Mouse (Mus musculus): ENCODE results near the gene Hnrnph2.

The Hnrnph2 gene

DNA sequence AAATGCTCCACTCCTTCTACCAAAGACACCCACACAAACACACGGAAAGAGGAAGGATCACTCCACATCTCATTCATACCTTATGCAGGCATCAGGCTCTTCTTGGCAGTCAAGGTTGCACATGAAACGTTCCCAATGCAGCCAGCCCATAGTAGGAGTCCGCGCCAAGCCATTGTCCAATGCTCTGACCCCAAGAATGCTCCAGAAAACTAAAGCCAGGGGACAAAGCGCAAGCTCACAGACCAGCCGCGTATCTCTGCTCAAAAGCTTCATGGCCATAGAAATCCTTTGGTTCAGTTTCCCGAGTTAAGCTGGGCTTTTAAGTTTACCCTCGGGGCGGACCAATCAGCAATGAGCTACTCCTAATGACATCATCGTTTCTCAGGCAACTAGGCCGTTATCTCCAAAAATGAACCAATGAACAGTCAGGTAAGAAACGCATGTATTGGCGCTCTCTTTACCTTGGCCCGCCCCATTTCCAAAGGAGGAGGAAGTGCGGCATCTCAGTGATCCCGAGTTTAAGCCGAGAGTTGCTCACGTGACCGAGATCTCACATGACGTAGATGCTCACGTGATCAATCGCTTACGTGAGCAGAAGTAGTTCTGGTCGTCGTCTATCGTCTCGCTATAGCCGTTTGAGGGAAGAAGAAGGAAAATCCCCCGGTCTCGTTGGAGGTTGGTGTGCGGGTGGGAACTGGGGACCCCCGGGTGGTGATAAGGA, at the start of gene Hnrnph2, which contains the start of gene Gla:
Hnrnph2 (plus strand) TSS at position 521 of the 721 bp plus-strand sequence.
Gla (minus strand) TSS at position 467 of the 721 bp plus-strand sequence.
- DNase-seq (ENCODE audit: low read depth, low spot score): peak; percentile 87

DNA sequence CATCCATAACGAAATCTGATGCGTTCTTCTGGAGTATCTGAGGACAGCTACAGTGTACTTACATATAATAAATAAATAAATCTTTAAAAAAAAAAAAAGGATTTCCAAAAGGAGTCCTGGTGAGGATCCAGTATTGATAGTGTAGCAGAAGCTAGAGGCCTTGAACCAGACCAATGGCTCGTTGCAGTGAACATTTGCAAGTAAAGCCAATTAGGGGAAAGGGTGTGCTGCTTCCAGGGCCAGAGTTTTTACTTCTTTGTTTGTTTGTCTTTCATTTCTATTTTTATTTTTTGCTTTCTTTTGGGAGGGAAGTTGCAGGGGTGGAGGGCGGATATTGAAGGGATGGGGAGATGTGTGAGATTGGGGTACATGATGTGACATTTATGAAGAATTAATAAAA, 47.7 kb upstream of the Hnrnph2 start:
- no peak for DNase-seq (ENCODE audit: low read depth, low spot score)

DNA sequence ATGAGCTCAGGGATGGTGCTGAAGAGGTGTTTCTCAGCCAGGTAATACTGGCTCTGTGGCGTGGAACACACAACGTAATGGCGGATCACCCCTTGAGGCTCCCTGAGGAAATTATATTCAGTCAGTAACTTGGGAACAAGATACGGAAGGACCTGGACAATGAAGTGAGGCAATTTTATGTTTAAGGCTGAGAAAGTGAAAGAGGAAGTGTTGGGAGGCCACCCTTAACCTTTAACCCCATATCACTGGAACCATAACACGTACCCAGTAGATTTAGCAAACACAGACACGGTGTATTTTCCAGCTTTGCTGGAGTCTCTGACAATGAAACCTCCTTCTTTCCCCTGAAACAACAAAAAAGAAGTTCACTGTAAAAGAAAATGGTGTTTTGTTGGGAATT, 46.6 kb upstream of the Hnrnph2 start:
- DNase-seq (ENCODE audit: low read depth, low spot score): no peak

DNA sequence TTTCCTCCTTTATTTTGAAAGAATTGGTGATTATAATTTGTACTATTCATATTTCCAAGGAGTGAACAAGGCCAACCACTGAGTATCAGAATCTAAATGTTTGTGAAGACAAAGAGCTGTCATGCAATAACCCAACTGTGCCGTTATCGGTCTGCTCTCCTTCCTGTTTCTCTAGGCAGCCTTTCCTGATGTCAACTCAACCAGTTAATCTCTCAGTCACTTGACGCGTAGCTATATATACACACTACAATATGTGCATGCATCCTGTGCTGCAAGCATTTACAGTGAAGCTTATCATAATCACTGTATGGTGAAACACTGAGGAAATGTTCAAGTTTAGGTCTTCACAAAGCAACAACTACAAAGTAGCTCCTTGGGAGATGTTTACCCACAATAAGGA, 36.7 kb upstream of the Hnrnph2 start:
- DNase-seq (ENCODE audit: low read depth, low spot score): no peak

DNA sequence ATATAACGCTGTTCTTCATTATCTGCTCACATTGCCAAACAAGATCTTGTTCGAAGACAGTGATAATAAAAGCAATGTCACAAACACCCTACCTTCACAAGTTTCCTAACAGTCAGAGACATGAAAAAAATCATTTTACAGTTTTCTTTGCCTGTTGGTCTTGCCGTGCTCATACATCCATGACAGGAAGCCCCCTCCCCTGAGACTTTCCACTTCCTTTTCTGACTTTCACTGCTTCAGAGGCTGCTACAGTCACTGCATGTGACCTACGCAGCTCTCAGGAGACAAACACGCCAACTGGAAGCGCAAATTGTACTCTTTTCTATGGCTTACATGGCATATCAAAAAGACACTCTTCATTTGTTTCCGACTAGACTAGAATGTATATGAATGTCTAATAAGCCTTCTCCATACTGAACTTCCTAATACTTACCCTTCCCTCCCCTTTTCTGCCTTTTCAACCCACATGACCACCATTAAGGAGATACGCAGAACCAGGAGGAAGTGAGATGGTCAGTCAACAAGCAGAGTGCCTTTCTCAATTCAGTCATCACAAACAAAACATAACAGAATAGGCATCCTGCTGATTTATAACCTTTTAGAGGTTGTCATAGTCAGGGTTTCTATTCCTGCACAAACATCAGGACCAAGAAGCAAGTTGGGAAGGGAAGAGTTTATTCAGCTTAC, 34.3 kb upstream of the Hnrnph2 start:
- DNase-seq (ENCODE audit: low read depth, low spot score): no peak

DNA sequence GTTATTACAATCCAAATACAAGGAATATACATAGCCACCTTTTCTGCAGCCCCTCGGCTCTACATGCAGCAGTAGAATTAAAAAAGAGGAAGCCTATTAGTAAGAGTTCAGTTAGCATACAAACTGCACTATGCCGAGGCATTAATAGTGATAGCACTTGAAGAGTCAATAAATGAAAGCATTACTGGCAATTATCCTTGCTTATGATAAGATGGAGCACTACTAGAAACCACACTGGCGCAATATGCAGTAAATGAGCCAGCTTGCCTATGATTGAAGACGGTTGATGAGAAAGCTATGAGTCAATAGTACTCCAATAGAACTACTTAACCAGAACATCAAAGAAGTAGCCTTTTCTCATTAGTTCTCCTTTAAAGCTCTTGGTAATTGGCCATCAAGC, 23.1 kb upstream of the Hnrnph2 start:
- DNase-seq (ENCODE audit: low read depth, low spot score): no peak

DNA sequence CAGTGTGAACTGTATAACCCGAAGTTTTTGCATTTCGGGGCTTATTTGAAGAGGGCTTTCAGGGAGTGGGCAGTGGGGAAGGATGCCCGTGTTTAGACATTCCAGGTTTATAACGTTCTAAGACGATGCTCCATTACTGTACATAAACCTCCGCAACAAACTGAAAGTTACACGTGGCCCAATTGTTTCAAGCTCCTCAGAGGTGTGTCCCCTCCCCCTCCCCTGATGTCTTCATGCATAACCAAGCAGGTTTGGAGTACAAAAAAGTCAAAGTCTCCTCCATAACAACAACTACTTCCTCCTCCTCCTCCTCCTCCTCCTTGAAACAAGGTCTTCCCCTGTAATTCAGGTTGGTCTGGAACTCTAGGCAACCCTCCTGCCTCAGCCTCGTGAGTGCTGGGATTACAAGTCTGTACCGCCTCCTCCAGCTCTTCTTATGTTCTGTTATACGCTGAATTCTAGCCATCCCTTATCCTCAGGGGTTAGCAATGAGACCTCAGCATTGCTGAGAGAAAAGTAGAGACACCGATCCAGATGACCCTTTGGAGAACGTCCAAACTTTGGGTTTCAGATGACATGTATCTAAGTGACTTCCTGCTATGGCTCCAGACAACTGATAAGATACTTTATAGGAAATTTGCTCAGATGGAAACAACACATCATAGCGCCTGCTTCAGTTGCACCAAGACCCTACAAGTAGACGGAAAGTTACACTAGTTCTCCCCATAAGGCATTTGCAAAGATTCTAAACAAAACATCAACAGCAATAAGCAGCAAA, 20.3 kb upstream of the Hnrnph2 start:
- no peak for DNase-seq (ENCODE audit: low read depth, low spot score)

DNA sequence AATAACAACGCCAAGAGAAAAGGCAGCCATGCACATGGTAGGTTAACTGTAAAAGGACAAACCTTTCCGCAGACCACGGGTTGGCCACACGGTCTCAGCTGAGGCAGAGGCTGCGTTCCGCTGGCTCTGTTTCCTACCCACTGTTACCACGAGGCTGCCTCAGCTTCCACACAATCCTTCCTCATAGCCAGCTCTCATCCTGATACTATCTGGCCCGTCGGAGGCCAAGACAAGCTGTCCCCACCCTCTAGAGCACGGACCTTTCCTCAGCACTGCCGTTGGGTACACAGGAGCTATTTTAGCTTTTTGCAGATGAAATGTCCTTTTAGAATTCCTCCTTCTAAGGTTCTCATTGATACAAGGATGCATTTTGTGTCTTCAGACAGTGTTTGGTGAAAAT, 18.7 kb upstream of the Hnrnph2 start:
- DNase-seq (ENCODE audit: low read depth, low spot score): no peak

DNA sequence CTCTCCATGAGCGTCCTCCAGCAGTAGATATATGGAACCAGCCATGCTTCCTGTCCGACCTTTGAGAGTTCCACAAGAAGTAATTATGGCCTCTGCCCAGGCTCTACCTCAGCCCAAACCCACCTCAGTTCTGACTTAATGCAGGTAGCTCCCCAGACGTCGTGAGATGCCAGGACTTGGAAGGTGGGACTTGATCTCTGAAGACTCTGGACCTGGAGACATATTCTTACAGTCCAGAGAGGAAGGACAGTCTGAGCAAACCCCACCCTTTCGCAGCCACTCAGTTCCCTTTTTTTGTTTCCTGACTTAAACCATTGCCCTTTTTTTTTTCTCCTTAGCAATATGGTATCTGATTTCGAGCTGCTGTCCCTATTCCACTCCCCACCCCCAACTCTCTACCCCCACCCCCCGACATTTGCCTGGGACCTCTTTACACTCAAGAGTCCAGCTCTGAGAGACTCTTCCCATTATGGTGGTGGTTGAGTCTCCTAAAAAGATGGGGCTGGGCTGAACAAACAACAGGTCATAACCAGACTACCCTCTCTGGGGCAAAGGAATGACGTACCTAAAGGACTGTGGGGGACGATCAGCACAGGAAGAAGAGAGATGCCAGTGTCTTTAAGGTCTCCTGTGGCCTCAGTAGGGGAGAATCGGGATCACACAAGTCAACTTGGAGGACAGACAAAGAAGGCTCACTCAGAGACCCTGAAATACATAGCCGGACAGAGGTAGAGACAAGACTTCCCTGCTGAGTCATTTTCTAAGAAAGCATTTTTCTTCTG, 17.9 kb upstream of the Hnrnph2 start, which contains the start of gene Btk:
Btk (minus strand) TSS at position 683 of the 782 bp plus-strand sequence.
- DNase-seq (ENCODE audit: low read depth, low spot score): no peak

DNA sequence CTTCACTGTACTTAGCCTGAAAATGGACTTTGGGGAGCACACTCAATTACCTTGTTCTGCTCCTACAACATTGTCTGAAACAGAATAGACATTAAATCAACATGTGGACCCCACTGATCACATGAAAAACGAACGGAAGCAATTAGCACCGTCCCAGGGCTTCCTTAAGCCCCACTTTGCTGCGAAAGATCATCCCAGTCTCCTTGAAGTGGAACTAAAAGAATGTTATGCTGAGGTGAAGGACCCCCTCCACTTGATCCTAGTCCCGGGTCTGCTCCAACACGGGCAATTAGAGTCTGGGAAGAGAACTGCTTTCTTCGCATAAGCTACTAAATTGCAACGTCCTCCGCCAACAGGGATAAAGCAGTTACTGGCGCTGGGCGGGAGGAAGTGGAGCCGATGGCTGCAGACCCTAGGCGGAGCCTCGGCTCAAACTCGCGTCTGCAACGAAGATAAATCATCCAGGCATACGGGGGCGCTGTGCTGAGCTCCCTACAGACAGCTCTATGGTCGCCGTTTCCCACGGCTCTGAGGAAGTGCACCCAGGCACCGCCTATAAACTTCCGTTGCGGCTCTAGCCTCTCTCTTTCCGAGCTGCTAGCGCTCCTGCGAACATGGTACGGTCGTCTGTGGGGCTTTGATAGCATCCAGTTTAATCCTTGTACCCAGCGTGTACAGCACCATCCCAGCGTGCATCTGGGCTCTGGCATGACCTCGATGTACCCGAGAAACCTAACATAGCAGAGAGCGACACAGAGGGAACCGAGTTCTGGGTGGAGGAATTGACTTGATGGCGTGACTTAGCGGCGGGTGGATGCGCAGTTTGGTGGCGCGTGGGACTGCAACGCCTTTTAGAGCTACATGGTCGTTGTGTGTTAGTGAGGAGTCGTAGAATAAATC, 15.6 kb upstream of the Hnrnph2 start, which contains the start of gene Rpl36a:
Rpl36a (plus strand) TSS at position 552 of the 900 bp plus-strand sequence.
- DNase-seq (ENCODE audit: low read depth, low spot score): peak; percentile 71

DNA sequence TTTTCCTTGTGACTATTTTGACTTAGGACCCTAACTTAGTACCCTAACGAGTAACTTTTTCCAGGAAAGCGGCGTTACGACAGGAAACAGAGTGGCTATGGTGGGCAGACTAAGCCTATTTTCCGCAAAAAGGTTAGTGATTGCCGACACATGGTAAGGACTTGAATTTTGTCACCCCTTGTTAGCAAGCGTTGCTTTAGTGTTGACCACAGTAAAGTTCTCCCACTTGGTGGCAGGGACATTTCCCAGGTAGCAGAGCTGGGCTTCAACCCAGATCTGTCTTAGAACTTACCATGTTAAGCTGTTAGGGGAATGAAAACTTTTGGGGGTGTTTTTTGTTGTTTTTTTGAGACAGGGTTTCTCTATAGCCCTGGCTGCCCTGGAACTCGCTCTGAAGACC, 14.5 kb upstream of the Hnrnph2 start:
- DNase-seq (ENCODE audit: low read depth, low spot score): no peak

DNA sequence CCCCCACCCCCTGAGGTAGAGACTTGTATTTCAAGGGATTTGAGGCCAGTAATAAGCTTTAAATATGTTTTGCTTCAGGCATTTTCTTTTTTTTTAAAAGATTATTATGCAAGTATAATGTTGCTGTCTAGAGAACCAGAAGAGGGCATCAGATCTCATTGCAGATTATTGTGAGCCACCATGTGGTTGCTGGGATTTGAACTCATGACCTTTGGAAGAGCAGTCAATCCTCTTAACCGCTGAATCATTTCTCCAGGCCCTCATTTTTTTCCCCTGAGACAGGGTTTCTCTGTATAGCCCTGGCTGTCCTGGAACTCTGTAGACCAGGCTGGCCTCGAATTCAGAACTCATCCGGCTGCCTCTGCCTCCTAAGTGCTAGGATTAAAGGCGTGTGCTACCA, 12.7 kb upstream of the Hnrnph2 start:
- DNase-seq (ENCODE audit: low read depth, low spot score): no peak

DNA sequence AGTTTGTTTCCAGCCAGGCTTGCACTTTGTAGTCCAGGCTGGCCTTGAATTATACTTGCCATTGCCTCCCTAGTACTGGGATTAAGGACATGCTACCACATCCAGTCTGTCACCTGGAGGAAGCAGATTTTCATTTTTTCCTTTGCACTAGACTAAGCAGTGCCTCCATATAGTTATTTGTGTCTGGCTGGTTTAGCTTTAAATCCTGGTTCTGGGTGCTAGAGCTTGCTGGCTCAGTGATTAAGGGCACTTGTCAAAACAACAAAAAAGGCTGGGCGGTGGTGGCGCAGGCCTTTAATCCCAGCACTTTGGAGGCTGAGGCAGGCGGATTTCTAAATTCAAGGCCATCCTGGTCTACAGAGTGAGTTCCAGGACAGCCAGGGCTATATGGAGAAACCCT, 12.0 kb upstream of the Hnrnph2 start:
- no peak for DNase-seq (ENCODE audit: low read depth, low spot score)

DNA sequence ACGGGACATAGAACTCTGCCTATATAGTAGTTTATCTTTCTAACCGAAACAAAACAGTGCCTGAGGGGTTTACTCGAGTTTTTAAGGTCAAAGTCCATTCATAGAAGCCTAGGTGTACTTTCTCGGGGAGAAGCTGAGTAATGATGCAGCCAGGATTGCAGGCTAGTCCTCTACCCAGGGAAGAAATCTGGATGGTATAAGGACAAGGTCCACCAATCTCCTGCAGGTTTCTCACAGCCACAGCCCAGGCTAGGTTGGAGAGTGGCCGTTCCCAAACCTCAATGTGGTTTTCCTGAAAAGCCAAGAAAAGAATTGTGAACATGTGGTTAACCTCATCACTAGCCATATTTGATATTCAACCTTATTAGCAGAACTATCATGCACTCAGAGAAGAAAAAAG, 11.1 kb upstream of the Hnrnph2 start:
- no peak for DNase-seq (ENCODE audit: low read depth, low spot score)

DNA sequence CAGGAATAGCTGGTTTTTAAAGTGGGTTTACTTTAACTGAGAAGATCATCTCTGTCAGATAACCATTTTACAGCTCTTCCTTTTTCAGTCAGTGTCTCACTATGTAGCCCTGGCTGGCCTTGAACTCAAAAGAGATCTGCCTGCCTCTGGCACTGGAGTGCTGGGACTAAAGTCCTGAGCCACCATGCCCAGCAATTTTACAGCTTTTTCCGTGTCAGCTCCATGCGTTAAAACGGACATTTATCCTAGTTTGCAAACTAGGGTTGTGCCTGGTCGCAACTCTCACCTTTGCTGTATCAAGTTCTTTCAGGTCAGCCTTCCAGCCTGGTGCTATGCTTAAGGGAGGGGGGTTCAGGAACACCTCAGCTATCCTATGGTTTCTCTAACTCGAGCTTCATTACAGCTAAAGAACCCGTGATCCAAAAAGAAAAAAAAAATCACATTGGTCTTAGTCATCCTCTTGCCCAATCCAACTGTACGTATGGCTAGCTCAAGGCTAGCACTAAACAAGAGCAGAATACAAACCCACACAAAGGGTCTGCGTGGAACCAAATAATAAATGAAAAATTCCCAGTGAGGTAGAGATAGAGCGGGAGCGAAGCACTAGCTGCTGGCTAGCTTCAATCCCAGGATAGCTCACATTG, 935 bp upstream of the Hnrnph2 start:
- no peak for DNase-seq (ENCODE audit: low read depth, low spot score)

DNA sequence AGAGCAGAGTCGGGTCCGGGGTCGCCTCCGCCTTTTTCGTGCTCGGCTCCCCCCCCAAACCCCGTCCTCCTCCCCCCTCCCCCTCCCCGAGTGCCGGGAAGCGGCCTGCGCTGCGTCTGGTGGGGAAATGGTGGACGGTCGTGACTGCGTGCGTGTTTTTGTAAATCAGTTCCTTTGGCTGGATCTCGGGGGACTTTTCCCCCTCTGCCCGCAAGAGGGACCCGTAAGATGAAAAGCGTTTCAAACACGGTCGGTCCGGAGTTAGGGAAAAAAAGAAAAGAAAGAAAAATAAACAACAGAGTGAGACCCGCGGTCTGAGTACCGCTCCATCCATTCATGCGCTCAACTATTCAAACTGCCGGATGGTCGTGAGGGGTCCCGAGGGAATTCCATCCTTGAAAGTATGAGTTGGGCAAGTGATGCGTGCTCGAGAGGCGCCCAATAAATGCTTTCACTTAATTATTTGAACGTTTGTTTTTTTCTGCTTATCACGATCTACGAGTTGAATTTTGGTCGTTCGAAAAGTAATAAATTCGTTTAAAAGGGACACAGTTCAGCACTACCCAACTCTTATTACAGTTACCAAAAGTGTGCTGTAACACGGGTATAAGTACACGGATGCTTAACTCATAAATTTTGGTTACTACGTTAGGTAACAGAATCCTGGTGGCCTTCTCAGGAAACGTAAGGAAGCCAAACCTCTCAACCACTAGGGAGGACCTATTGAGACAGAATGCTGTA, 571 bp downstream of the Hnrnph2 start:
- DNase-seq (ENCODE audit: low read depth, low spot score): no peak

DNA sequence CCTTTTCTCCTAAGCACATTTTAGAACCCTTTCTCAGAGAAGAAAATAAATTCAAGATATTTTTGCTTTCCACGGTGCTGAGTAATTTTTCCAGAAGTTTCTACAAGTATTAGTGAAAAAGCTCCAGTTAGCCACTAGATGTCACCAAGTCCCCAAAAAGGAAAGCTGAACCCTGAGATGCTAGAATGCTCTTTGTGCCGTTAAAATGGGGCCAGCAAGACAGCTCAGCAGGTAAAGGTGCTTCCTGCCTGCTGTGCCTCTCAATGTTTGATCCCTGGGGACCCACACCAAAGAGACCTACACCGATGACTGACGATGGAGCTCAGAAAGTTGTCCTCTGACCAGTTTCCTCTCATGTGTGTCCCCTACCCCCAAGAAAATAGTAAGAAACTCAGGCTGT, 8.5 kb downstream of the Hnrnph2 start:
- DNase-seq (ENCODE audit: low read depth, low spot score): no peak

DNA sequence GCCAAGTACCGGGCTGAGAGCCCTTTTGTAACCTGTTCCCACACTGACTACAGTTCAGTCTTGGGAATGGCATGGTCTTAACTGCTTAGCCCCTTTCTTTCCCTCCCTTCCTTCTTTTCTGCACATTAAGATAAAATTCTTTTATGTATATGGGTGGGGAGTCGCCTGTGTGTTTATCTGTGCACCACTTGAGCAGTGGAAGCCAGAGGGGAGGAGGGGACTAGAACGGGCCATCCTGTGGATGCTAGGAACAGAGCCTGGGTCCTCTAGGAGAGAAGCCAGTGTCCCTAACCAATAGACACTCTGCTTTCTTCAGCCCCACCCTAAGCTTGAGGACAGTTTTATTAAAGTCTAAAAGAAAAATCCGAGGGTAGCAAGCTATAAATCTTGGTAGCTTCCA, 10.0 kb downstream of the Hnrnph2 start:
- no peak for DNase-seq (ENCODE audit: low read depth, low spot score)

DNA sequence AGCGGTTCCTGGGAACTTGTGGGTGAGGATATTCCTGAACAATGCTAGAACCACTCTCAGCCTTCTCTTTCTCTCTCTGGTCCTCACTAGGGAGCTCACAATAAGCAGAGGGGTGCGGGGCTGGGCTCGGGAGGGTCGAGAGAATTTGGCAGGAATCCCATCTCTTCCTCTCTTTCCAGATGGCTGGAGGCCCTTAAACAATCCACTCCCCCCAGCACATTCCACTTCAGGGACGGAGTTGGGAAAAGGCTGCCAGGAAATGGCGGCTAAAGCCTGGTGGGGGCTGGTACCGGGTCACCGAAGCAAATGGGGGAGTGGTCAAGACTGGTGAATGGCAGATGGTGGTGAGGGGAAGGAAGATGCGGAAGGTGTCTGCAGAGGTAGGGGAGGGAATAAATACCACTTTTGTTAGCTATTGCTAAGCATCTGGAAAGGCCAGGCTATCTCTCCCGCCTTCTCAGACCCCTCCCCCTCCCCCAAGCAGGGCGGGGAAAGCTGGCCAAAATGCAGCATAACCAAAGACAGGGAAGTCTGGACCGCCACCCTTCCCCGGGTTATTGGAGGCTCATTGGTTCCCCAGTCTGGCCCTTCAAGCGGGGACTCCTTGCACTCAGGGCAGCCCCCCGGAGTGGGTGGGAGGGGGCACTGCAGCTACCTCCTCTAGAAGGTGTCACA, 11.4 kb downstream of the Hnrnph2 start:
- DNase-seq (ENCODE audit: low read depth, low spot score): peak; percentile 46
